Mouse (Mus musculus): ENCODE measurements around the gene Ppp1r27. TPM values are rescaled to one million over a fixed set of nuclear protein-coding genes. Genes with fewer than 3 reads are reported as not detected.

Ppp1r27 gene
- polyA plus RNA-seq, 1 experiment, result 0.12 TPM

DNA sequence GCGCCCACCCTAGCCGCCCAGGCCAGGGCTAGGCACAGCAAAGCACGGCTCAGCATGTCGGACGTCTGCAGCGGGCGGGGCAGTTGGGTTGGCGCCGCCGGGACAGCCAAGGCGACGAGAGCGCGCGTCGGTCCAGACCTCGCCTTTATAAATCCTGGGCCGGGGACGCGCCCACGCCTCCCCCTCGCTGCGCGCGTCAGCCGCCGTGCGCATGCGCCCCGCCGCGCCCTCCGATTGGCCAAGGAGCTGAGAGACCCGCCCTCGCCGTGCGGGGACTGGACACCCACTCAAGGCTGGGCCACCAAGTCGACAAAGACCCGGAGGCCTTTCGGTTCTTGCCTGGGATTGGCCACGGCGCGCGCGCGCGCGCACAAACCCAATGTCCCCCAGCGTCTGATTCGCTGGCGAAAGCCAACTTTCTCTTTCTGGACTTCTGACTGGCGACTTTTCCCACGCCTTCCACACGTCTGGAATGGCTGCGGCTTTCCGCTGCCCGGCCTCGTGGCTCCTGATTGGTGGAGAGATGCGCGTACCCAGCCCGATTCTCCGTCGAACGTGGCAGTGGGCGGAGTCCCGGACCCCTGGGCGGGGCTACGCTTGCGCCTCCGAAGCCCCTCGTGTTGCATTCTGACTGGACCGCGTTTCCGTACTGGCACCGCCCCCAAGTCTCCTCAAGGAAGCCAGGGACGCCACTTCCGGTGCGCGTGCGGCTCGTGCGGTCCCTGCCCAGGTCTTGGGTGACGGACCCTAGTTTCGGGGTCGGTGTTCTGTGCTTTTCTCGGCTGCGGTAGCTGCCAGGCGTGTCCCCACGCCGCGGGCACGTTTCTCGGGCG, 22.0 kb upstream of the Ppp1r27 start, which contains the start of gene P4hb:
P4hb (minus strand) TSS at position 502 of the 833 bp plus-strand sequence.
- H3K79me3 ChIP-seq (ENCODE audit: low read depth), result peaks cover 37% of the 10 kb centered on the region
- H3K79me2 ChIP-seq (ENCODE audit: control insufficient read depth, insufficient read depth), result peaks cover 63% of the 10 kb centered on the region
- H3K4me3 ChIP-seq (ENCODE audit: insufficient read depth, poor library complexity, severe bottlenecking), result peak within 1 kb of the TSS; percentile 91
- peak within 1 kb of the TSS; percentile 94 for H3ac ChIP-seq (ENCODE audit: control insufficient read depth, insufficient read length, low read depth)
- no peak for TF ChIP-seq CTCF (IDR thresholded peaks at IDR 0.05; ENCODE audit: control insufficient read depth, insufficient read depth, insufficient read length)
- TF ChIP-seq MYOD1 (IDR thresholded peaks at IDR 0.05; ENCODE audit: control insufficient read depth, insufficient read length, low read depth), result no peak
- TF ChIP-seq MAX (IDR thresholded peaks at IDR 0.05), result peak; percentile 92
- H3K36me3 ChIP-seq (ENCODE audit: control insufficient read depth, insufficient read depth), result peaks cover 49% of the 10 kb centered on the region
- no peaks in the 10 kb centered on the region for H3K27me3 ChIP-seq (ENCODE audit: control insufficient read depth, insufficient read depth, insufficient read length)

- Histone ChIP-seq H3K4me3 (ENCODE audit: insufficient read depth, poor library complexity, severe bottlenecking) (peak overlapping the region; percentile 91), H3K27me3 (ENCODE audit: control insufficient read depth, insufficient read depth, insufficient read length) (no peaks in the 10 kb centered on the region), H3ac (ENCODE audit: control insufficient read depth, insufficient read length, low read depth) (peak overlapping the region; percentile 93), H3K36me3 (ENCODE audit: control insufficient read depth, insufficient read depth) (peaks cover 49% of the 10 kb centered on the region), H3K79me2 (ENCODE audit: control insufficient read depth, insufficient read depth) (peaks cover 64% of the 10 kb centered on the region), H3K79me3 (ENCODE audit: low read depth) (peaks cover 41% of the 10 kb centered on the region)
- no peak for TF ChIP-seq MAX (IDR thresholded peaks at IDR 0.05)
- TF ChIP-seq USF1 (IDR thresholded peaks at IDR 0.05; ENCODE audit: low read depth), result no peak
- no peak for TF ChIP-seq MYOG (IDR thresholded peaks at IDR 0.05; ENCODE audit: control insufficient read depth, extremely low read depth, insufficient read length)
- no peak for TF ChIP-seq CEBPB (IDR thresholded peaks at IDR 0.05; ENCODE audit: low read depth)
- no peak for TF ChIP-seq FOSL1 (IDR thresholded peaks at IDR 0.05; ENCODE audit: insufficient read depth, low read length, poor library complexity, severe bottlenecking)
- no peak for TF ChIP-seq MYOD1 (IDR thresholded peaks at IDR 0.05; ENCODE audit: control insufficient read depth, insufficient read length, low read depth)
- TF ChIP-seq CTCF (IDR thresholded peaks at IDR 0.05; ENCODE audit: control insufficient read depth, insufficient read depth, insufficient read length), result no peak
These were observed 21.5 kb upstream of the Ppp1r27 start for GRCm38 (mm10) chr11:120572417-120572751.

GRCm38 (mm10) chr11:120571754-120572416, 21.0 kb upstream of the Ppp1r27 start:
- Histone ChIP-seq H3K36me3 (ENCODE audit: control insufficient read depth, insufficient read depth) (peaks cover 49% of the 10 kb centered on the region), H3ac (ENCODE audit: control insufficient read depth, insufficient read length, low read depth) (peak overlapping the region; percentile 93), H3K27me3 (ENCODE audit: control insufficient read depth, insufficient read depth, insufficient read length) (no peaks in the 10 kb centered on the region), H3K4me3 (ENCODE audit: insufficient read depth, poor library complexity, severe bottlenecking) (peak overlapping the region; percentile 91), H3K79me3 (ENCODE audit: low read depth) (peaks cover 41% of the 10 kb centered on the region), H3K79me2 (ENCODE audit: control insufficient read depth, insufficient read depth) (peaks cover 69% of the 10 kb centered on the region)
- no peak for TF ChIP-seq CEBPB (IDR thresholded peaks at IDR 0.05; ENCODE audit: low read depth)
- TF ChIP-seq FOSL1 (IDR thresholded peaks at IDR 0.05; ENCODE audit: insufficient read depth, low read length, poor library complexity, severe bottlenecking), result no peak
- TF ChIP-seq MYOD1 (IDR thresholded peaks at IDR 0.05; ENCODE audit: control insufficient read depth, insufficient read length, low read depth), result no peak
- no peak for TF ChIP-seq MAX (IDR thresholded peaks at IDR 0.05)
- no peak for TF ChIP-seq MYOG (IDR thresholded peaks at IDR 0.05; ENCODE audit: control insufficient read depth, extremely low read depth, insufficient read length)
- no peak for TF ChIP-seq USF1 (IDR thresholded peaks at IDR 0.05; ENCODE audit: low read depth)
- no peak for TF ChIP-seq CTCF (IDR thresholded peaks at IDR 0.05; ENCODE audit: control insufficient read depth, insufficient read depth, insufficient read length)

DNA sequence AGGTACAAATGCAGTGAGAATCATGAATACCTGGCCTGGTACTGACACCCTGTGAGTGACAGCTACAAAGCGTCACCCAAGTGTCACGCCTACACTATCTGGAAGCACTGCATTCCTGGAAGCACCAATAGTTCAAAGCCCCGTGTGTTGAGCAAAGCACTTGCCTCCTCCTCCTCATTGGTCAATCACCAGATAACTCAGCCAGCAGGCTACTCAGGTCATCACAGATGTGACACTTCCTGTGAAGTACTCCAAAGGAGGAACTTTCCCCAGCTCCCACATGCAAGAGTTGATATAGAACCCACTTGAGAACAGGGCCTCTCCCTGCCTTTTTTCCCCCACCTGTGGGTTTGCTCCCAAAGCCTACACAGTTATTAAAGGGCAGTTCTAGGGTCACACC, 20.2 kb upstream of the Ppp1r27 start:
- H3ac ChIP-seq (ENCODE audit: control insufficient read depth, insufficient read length, low read depth), result peak overlapping the region; percentile 64
- H3K4me3 ChIP-seq (ENCODE audit: insufficient read depth, poor library complexity, severe bottlenecking), result peak overlapping the region; percentile 91
- H3K79me2 ChIP-seq (ENCODE audit: control insufficient read depth, insufficient read depth), result peaks cover 76% of the 10 kb centered on the region
- TF ChIP-seq USF1 (IDR thresholded peaks at IDR 0.05; ENCODE audit: low read depth), result no peak
- no peak for TF ChIP-seq CEBPB (IDR thresholded peaks at IDR 0.05; ENCODE audit: low read depth)
- no peak for TF ChIP-seq MAX (IDR thresholded peaks at IDR 0.05)
- no peak for TF ChIP-seq FOSL1 (IDR thresholded peaks at IDR 0.05; ENCODE audit: insufficient read depth, low read length, poor library complexity, severe bottlenecking)
- TF ChIP-seq CTCF (IDR thresholded peaks at IDR 0.05; ENCODE audit: control insufficient read depth, insufficient read depth, insufficient read length), result no peak
- no peak for TF ChIP-seq MYOD1 (IDR thresholded peaks at IDR 0.05; ENCODE audit: control insufficient read depth, insufficient read length, low read depth)
- TF ChIP-seq MYOG (IDR thresholded peaks at IDR 0.05; ENCODE audit: control insufficient read depth, extremely low read depth, insufficient read length), result no peak
- H3K36me3 ChIP-seq (ENCODE audit: control insufficient read depth, insufficient read depth), result peaks cover 50% of the 10 kb centered on the region
- H3K27me3 ChIP-seq (ENCODE audit: control insufficient read depth, insufficient read depth, insufficient read length), result no peaks in the 10 kb centered on the region
- peaks cover 41% of the 10 kb centered on the region for H3K79me3 ChIP-seq (ENCODE audit: low read depth)

- H3ac ChIP-seq (ENCODE audit: control insufficient read depth, insufficient read length, low read depth), result no peak overlapping the region
- TF ChIP-seq MYOG (IDR thresholded peaks at IDR 0.05; ENCODE audit: control insufficient read depth, extremely low read depth, insufficient read length) (no peak), FOSL1 (IDR thresholded peaks at IDR 0.05; ENCODE audit: insufficient read depth, low read length, poor library complexity, severe bottlenecking) (no peak), USF1 (IDR thresholded peaks at IDR 0.05; ENCODE audit: low read depth) (no peak), CTCF (IDR thresholded peaks at IDR 0.05; ENCODE audit: control insufficient read depth, insufficient read depth, insufficient read length) (no peak), MAX (IDR thresholded peaks at IDR 0.05) (no peak), MYOD1 (IDR thresholded peaks at IDR 0.05; ENCODE audit: control insufficient read depth, insufficient read length, low read depth) (no peak), CEBPB (IDR thresholded peaks at IDR 0.05; ENCODE audit: low read depth) (no peak)
These were observed 17.4 kb upstream of the Ppp1r27 start for GRCm38 (mm10) chr11:120568324-120568723.

More at GRCm38 (mm10) chr11:120568324-120568723, 17.4 kb upstream of the Ppp1r27 start:
- H3K79me2 ChIP-seq (ENCODE audit: control insufficient read depth, insufficient read depth), result peaks cover 80% of the 10 kb centered on the region
- H3K36me3 ChIP-seq (ENCODE audit: control insufficient read depth, insufficient read depth), result peaks cover 76% of the 10 kb centered on the region
- no peaks in the 10 kb centered on the region for H3K27me3 ChIP-seq (ENCODE audit: control insufficient read depth, insufficient read depth, insufficient read length)
- peaks cover 41% of the 10 kb centered on the region for H3K79me3 ChIP-seq (ENCODE audit: low read depth)
- H3K4me3 ChIP-seq (ENCODE audit: insufficient read depth, poor library complexity, severe bottlenecking), result no peak overlapping the region

Data from C2C12 (cell line).